Mouse (Mus musculus): ENCODE measurements around the gene Fam32a.

GRCm38 (mm10) chr8:72177346-72177925 lies 42.1 kb upstream of the Fam32a start:
- TF ChIP-seq CTCF (IDR thresholded peaks at IDR 0.05; ENCODE audit: control insufficient read depth, insufficient read depth, insufficient read length) (no peak), MAX (IDR thresholded peaks at IDR 0.05) (no peak), CEBPB (IDR thresholded peaks at IDR 0.05; ENCODE audit: low read depth) (no peak)

All from C2C12 (cell line).